In the genomic region with DNA sequence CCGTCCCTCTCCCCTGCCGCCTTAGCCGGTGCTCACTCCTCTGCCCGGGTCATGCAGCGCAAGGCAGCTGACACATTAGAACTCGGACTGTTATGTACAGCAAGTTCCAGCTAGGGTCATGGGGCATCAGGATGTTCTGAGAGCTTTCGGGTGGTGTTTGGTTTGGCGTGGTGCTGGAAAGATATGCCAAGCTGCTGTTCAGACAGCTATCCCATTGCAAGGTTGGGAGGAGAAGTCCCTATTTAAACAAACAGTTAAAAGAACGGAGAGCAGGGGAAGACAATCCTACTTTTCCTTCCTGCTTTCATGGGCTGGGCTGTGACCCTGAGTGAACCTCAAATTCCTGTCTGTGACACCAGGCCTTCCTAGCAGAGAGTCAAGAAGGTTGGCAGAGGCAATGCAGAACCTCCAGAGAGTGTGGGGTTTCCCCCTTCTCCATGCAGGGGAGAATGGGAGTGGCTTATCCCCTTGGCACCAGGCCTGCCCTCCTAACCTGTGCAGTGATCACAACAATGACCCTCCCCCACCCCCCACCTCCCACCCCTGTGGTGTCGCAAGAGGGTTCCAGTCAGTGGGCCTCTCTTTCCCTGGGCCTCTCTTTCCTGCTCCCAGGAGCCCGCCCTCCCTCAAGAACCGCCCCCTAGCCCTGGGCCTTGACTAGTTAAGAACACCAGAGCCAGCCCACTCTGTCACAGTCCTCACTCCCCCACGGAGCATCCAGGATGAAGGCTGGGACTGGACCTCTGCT, we compare ENCODE assay signal across 8 mouse cellular contexts. TPM values are rescaled to one million over a fixed set of nuclear protein-coding genes. Genes with fewer than 3 reads are reported as not detected.
DNase-seq lines count a peak whose midpoint lies in the region; ATAC-seq and TF ChIP-seq lines count a peak whose summit lies in the region.

A gene (plus strand): TSS at position 546 of the 748 bp plus-strand sequence.

- peak within 1 kb of the TSS; percentile 30 for H3K4me3 ChIP-seq in heart, embryonic 13.5 days
- H3K4me3 ChIP-seq in cerebellum, adult 2 months (replicated peaks; ENCODE audit: insufficient read depth, low read depth, low read length) = no peak within 1 kb of the TSS

- DNase-seq in ZHBTc4 (ENCODE audit: low read depth, low spot score) = peak; percentile 51
- peak; percentile 64 for DNase-seq in embryo, embryonic 11 days
- DNase-seq in kidney, postnatal 36 days = peak; percentile 61 to 68
- DNase-seq in cerebellum, adult 2 months = no peak
- DNase-seq in T-cell, adult 2 months (ENCODE audit: low spot score) = no peak
- DNase-seq in frontal cortex, postnatal 10 days (ENCODE audit: low spot score in 2 of 2) = no peak

- H3K9ac ChIP-seq in heart, embryonic 13.5 days = peak within 1 kb of the TSS; percentile 52

- H3K27ac ChIP-seq in heart, embryonic 13.5 days (replicated peaks) = peak within 1 kb of the TSS; percentile 82
- H3K27ac ChIP-seq in cerebellum, adult 2 months (ENCODE audit: insufficient read depth, low read length) = no peak within 1 kb of the TSS

- TF ChIP-seq CTCF in cerebellum, adult 2 months (IDR thresholded peaks at IDR 0.05; ENCODE audit: borderline replicate concordance, insufficient read depth, low read depth, low read length) = no peak

- peak within 1 kb of the TSS; percentile 53 for H3K4me2 ChIP-seq in heart, embryonic 13.5 days

- no peaks in the 10 kb centered on the region for H3K9me3 ChIP-seq in heart, embryonic 13.5 days

- H3K36me3 ChIP-seq in heart, embryonic 13.5 days = no peaks in the 10 kb centered on the region

- WGBS in heart, embryonic 13.5 days = 30% methylated on average over 13 of the region's 13 CpGs
- WGBS in cerebellum, adult 2 months = 69% methylated on average over 13 of the region's 13 CpGs

- TF ChIP-seq POLR2A in cerebellum, adult 2 months (IDR thresholded peaks at IDR 0.05; ENCODE audit: borderline replicate concordance, insufficient read depth, low read length) = no peak

- H3K4me1 ChIP-seq in heart, embryonic 13.5 days = peaks cover 16% of the 10 kb centered on the region
- no peaks in the 10 kb centered on the region for H3K4me1 ChIP-seq in cerebellum, adult 2 months (ENCODE audit: control insufficient read depth, insufficient read depth, low read length)

- no peaks in the 10 kb centered on the region for H3K27me3 ChIP-seq in heart, embryonic 13.5 days (replicated peaks)
- H3K27me3 ChIP-seq in cerebellum, adult 2 months (ENCODE audit: control insufficient read depth, insufficient read depth, low read length) = no peaks in the 10 kb centered on the region

- ATAC-seq in heart, embryonic 13.5 days (ENCODE audit: extremely low read depth, insufficient number of reproducible peaks, low FRiP score, low TSS enrichment) = peak; percentile 47
- peak; percentile 74 for ATAC-seq in megakaryocyte progenitor cell, adult 5-6 weeks (replicated peaks; ENCODE audit: poor library complexity)

RNA-seq across cellular contexts. Expression of the gene that starts here (rescaled TPM):
- polyA plus RNA-seq in heart, embryonic 13.5 days (2015; fragmentation: Nextera tagmentation; extraction: Ambion mirVana) = 11.8 and 14.9 TPM in 2 replicates
- total RNA-seq in megakaryocyte progenitor cell, adult 5-6 weeks (2015) = 71.3 and 89.1 TPM in 2 replicates
- total RNA-seq in megakaryocyte progenitor cell, adult 5-6 weeks (2017) = 212 and 229 TPM in 2 replicates
- 2.8 and 9.2 TPM in 2 replicates for polyA plus RNA-seq in cerebellum, adult 2 months (2012; rRNA removed)

Comparison
In these comparisons a context has a peak if more than half of its experiments do, and no peak if none do; other contexts are left out.
1. DNase-seq: peak in ZHBTc4 (single experiment), embryo, embryonic 11 days (single experiment) and kidney, postnatal 36 days (2 of 2); none in cerebellum, adult 2 months (0 of 2), T-cell, adult 2 months (single experiment) and frontal cortex, postnatal 10 days (0 of 2).